Mouse (Mus musculus) CH12.LX (cell line): ENCODE results near the gene Bicc1.

Experiments used
- CHD1 ChIP-seq: IDR thresholded peaks from 2 replicates; pipeline ENCODE4 v1.6.1; 2012; ENCODE audit warnings: low read depth, low read length, improper control_type of control experiment, inconsistent platforms
- CTCF ChIP-seq, 2 experiments: IDR thresholded peaks in 1 of 2; conservative IDR thresholded peaks in 1 of 2; 2 replicates each; pipeline ENCODE4 v1.5.1; 2011 to 2012; ENCODE audit warnings: low read depth in 2 of 2, low read length in 2 of 2, improper control_type of control experiment in 1 of 2, inconsistent platforms in 1 of 2, mild to moderate bottlenecking in 1 of 2, moderate library complexity in 1 of 2
- E2F4 ChIP-seq: IDR thresholded peaks from 2 replicates; pipeline ENCODE4 v1.6.1; 2011; ENCODE audit warnings: low read depth, low read length, improper control_type of control experiment; ENCODE audit not compliant: insufficient replicate concordance
- EP300 ChIP-seq: IDR thresholded peaks from 2 replicates; pipeline ENCODE4 v1.6.1; 2011; ENCODE audit warnings: low read length, improper control_type of control experiment
- HCFC1 ChIP-seq: IDR thresholded peaks from 2 replicates; pipeline ENCODE4 v1.6.1; 2012; ENCODE audit warnings: low read depth, mild to moderate bottlenecking, inconsistent platforms, low read length, improper control_type of control experiment
- KAT2A ChIP-seq: IDR thresholded peaks from 2 replicates; pipeline ENCODE4 v1.6.1; 2012; ENCODE audit warnings: low read length, improper control_type of control experiment, inconsistent platforms; ENCODE audit not compliant: insufficient replicate concordance
- MAX ChIP-seq: IDR thresholded peaks from 2 replicates; pipeline ENCODE4 v1.6.1; 2011; ENCODE audit warnings: low read length, improper control_type of control experiment
- RAD21 ChIP-seq: IDR thresholded peaks from 2 replicates; pipeline ENCODE4 v1.6.1; 2011; ENCODE audit warnings: low read depth, mild to moderate bottlenecking, low read length, improper control_type of control experiment, moderate library complexity
- SIN3A ChIP-seq: IDR thresholded peaks from 2 replicates; pipeline ENCODE4 v1.6.1; 2012; ENCODE audit warnings: low read length, improper control_type of control experiment, inconsistent platforms
- UBTF ChIP-seq: IDR thresholded peaks from 2 replicates; pipeline ENCODE4 v1.6.1; 2012; ENCODE audit warnings: low read depth, mild to moderate bottlenecking, inconsistent platforms, low read length, improper control_type of control experiment, moderate library complexity
- USF1 ChIP-seq: IDR thresholded peaks from 2 replicates; pipeline ENCODE4 v1.6.1; 2014; ENCODE audit warnings: low read depth, mild to moderate bottlenecking, inconsistent platforms, low read length, improper control_type of control experiment

- TF ChIP-seq CHD1: no peak
- TF ChIP-seq EP300: no peak
- TF ChIP-seq HCFC1: no peak
- no peak for TF ChIP-seq MAX
- no peak for TF ChIP-seq RAD21
- no peak for TF ChIP-seq CTCF (conservative IDR thresholded peaks at IDR 0.05 in 1 of 2, IDR thresholded peaks at IDR 0.05 in 1 of 2; ENCODE audit: low read depth in 2 of 2, low read length in 2 of 2)
- no peak for TF ChIP-seq KAT2A
- no peak for TF ChIP-seq USF1
- no peak for TF ChIP-seq UBTF
- no peak for TF ChIP-seq SIN3A
- no peak for TF ChIP-seq E2F4
Observed at GRCm38 (mm10) chr10:70945076-70945475, 214.4 kb downstream of the Bicc1 start.
